Mouse (Mus musculus) induced T-regulatory cell, adult 2 months (primary cell): ENCODE data around the gene Mecom.

ENCODE experiments used
- DNase-seq: peaks from one replicate; pipeline ENCODE4 v3.0.0-alpha.2; 2012; ENCODE audit warnings: low read depth

Mecom gene

DNA sequence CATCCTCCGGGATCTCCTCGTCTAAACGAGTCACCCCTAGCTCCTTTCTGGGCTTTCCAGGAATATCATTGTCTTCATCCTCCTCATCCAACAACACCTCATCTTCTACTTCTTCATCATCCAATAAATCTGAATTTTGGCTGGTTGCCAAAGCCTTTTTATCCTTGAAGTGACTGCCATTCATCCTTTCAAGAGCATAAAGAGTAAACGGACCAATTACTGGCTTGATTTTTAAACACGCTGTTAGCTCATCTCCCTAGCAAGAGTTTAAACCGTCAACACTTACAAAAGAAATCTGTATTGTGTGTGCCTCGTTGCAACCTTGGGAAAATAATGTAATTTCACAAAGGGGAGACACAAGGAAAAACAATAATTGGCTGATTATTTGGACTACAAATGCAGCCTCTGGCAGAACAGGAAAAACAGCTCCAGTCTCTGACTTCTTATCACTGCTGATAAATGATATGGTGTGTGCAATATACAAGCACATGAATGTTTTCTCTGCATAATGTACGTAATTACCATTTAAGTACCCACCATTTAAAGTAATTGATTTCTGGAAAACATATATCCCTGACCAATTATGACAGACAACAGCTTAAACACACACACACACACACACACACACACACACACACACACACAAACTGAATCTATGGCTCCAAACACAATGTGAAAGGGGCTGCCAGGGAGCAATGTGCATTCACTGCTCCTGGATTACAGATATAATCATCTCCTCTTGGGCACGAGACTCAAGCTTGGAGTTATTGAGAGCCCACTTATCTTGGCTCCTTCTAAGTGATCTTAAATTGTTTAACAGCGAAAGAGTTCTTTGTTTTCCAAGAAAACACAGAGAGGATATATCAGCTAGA, 590.2 kb downstream of the Mecom start:
- no peak for DNase-seq

GRCm38 (mm10) chr3:29953269-29953668, 594.5 kb downstream of the Mecom start:
- DNase-seq = no peak

- no peak for DNase-seq
Observed at GRCm38 (mm10) chr3:29950853-29951252, 597.0 kb downstream of the Mecom start.

GRCm38 (mm10) chr3:29903596-29904308, 644.1 kb downstream of the Mecom start:
- DNase-seq = no peak
